Mouse (Mus musculus): ENCODE results near the gene Gm28551.
"Not testable (repeated sequence)": the region's sequence is repeated elsewhere in the genome, so short reads cannot be mapped to it uniquely, and the experiment has no call there.

Gm28551 gene

DNA sequence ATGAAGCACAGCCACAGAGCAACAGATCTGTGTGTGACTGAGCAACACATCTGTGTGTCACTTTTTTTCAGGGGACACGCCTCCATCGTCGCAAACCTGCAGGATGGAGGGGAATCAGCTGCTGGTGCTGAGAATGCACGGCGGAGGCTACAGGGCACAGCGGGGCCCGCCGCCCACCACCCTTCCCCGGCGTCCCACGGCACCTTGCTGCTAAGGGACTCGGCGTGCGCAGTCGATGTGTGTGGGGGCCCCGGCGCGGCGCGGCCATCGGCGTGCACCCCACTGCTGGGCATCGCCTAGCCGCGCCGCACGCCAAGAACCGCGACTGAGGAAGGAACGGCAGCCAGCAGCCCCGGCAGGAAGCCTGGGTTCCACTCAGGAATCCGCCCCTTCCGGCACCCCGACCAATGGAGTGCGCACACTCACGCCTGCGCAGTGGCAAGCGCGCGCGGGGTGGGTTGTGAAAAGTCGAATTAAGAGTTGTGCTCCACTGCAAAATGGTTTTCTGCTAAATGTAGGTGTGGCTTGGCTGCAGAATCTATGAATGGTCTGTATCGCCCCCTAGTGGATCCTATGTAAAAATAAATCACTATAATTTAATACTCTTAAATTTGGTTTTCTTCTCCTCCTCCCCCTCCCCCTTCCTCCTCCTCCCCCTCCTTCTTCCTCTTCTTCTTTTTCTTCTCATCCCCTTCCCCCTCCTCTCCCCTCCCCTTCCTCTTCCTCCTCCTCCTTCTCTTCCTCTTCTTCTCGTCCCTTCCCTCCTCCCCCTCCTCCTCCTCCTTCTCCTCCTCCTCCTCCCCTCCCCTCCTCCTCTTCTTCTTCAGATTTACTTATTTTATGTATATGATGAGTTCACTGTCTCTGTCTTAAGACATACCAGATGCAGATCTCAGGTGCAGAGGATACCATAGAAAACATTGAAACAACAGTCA is at the start of gene Gm28551, which contains the start of the genes Asdurf and Asnsd1:
Gene Gm28551 (minus strand): TSS at position 341 of the 935 bp plus-strand sequence.
Gene Asdurf (minus strand): TSS at position 293 of the 935 bp plus-strand sequence.
Gene Asnsd1 (minus strand): TSS at position 426 of the 935 bp plus-strand sequence.
- peak; percentile 91 for DNase-seq (ENCODE audit: low read depth, low spot score)

DNA sequence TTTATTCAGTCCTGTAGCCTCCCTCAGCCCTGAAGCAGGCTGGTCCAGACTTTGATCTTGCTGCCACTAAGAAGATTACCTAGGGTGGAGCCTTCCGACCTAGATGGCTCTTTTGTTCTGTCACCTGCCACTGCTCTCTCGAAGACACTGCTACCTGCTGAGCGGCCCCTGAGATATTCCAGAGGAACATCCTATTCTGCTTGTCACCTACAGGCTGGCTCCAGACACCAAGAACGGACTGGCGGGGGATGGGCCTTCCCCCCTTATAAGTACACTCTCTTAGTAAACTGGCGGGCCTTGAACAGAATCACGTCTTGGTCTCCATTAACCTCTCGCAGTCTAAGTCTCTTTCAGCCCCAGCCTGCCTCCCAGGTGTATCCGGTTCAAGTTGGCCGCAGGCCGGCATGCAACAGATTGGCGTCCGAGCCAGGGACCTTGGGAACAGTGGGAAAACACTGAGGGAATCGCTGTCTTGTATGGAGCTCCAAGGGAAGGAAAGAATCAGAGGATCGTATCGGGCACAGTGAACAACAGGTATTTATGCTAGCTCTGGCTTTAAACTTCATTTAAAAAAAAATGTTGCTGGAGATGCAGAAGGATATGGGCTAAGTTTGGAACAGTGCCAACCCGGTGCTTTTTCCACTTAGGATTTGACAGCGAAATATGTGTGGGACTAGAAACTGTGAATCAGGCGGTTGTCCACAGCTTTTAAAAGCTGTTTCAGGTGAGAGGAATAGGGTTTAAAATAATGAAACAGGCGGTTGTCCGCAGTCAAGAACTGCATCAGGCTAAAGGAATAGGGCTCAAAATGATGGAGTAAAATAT is 41.7 kb upstream of the Gm28551 start:
- not testable (repeated sequence) for DNase-seq (ENCODE audit: low read depth, low spot score)

GRCm38 (mm10) chr1:53388762-53389161 is 36.3 kb upstream of the Gm28551 start:
- no peak for DNase-seq (ENCODE audit: low read depth, low spot score)

DNA sequence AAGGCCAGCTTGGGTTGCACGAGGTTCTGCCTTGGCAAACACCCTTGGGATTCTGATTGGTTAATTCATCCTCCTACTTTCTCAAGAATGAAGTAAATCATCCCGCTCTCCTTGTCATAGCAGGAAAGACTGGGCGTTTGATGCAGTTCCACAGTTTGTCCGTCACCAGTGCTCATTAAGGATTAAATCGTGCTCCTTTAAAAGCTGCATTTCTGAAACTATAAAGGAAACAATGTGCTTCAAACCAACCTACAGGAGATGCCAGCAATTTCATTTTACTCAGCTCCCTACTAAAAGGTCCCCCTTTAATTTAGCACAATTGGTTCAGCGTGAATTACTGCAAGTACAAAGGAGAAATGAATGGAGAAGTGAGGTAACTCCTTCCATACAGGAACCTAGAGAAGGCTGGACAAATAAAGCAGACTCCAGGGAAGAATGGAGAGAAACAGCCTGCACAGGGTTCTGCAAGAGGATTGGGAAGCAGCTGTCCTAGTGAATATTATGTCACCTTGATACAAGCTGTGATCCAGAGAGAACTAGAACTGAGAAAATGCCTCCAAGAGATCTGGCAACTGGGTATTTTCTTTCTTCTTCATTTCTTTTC is 31.7 kb upstream of the Gm28551 start:
- no peak for DNase-seq (ENCODE audit: low read depth, low spot score)

DNA sequence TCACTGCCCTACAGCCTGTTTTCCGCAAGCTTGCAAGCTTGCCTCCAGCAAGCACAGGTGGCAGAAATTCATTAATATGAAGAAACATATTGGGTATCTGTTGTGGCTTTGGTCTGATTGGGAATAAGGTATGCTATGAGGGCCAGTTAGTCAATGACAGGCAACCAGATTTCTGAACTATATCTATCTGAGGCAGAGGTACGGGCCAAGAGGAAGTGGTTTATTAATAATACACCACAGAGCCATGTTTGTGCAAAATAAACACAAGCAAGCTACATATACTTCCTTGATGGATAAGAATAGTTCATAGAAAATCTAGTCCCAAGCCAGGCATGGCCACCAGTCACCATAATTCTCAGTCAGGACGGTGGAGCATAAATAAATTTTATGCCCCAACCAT is 25.3 kb upstream of the Gm28551 start:
- DNase-seq (ENCODE audit: low read depth, low spot score) = no peak

- not testable (repeated sequence) for DNase-seq (ENCODE audit: low read depth, low spot score)
Observed at GRCm38 (mm10) chr1:53375965-53376364, 23.5 kb upstream of the Gm28551 start.

GRCm38 (mm10) chr1:53358988-53359387 is 6.5 kb upstream of the Gm28551 start:
- DNase-seq (ENCODE audit: low read depth, low spot score) = no peak

DNA sequence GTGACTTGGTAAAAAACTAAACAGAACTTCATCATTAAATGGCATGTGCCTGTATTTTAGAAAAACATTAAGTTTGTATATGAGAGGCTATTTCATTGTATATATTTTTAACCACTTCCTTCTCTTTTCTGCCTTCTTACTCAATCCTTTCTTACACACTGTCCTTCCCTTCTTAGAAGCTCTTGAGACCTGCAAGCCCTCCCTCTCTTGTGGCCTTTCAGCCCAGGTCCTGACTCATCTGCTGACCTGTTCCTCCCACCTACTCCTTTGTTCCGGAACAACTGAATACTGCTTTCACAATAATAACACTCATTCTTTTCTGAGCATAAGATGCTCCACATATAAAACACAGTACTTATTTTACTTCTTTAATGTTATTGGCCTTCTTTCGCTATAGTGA is 11.4 kb downstream of the Gm28551 start:
- DNase-seq (ENCODE audit: low read depth, low spot score) = no peak

GRCm38 (mm10) chr1:53337403-53337802 is 15.1 kb downstream of the Gm28551 start:
- not testable (repeated sequence) for DNase-seq (ENCODE audit: low read depth, low spot score)

DNA sequence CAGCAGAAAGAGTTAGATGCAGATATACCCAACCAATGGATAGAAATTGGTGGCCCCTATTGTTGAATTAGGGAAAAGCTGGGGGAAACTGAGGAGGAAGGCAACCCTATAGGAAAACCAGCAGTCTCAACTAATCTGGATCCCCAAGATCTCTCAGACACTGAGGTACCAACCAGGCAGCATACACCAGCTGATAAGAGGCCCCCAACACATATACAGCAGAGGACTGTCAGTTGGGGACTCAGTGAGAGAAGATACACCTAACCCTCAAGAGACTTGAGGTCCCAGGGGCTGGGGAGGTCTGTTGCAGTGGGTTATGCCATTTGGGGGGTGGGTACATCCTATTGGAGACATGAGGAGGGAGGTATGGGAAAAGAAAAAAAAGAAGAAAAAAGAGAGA is 17.0 kb downstream of the Gm28551 start:
- no peak for DNase-seq (ENCODE audit: low read depth, low spot score)

DNA sequence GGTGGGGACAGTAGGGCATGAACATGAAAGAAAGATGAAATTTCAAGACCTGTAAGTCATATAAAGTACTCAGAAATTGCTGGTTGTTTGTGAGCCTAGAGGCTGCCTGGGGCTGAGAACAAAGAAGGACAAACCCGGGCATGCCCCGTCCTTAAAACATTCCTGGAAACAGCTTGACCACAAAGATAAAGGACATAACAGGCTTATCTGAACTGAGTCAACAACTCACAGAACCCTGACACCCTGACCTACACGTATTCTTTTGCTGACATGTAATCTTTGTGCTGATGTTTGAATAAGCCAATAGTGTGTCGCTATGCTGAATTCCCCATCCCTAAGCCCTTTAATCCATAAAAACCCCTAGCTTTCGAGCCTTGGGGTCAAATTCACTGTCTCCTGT is 18.9 kb downstream of the Gm28551 start:
- DNase-seq (ENCODE audit: low read depth, low spot score) = not testable (repeated sequence)

- DNase-seq (ENCODE audit: low read depth, low spot score) = no peak
Observed at GRCm38 (mm10) chr1:53324827-53325494, 27.5 kb downstream of the Gm28551 start.

GRCm38 (mm10) chr1:53324277-53324676 is 28.2 kb downstream of the Gm28551 start:
- no peak for DNase-seq (ENCODE audit: low read depth, low spot score)

DNA sequence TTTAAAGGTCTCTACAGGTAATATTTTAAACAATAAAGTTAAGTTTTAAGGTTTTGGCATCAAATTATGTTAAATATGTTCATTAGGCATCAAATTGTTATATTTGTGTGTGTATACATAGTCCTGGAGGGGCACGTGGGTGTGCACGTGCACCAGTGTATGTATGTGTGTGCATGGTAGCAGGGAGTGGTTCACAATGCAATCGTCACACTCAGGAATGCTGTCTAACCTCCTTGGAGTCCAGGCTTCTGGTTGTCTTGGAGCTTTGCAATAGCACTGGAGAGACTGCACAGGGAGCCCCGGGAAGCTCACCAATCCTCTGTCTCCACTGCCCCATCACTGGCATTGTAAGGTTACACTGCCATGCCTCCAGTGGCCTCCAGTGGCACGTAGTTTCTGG is 29.2 kb downstream of the Gm28551 start:
- DNase-seq (ENCODE audit: low read depth, low spot score) = no peak

DNA sequence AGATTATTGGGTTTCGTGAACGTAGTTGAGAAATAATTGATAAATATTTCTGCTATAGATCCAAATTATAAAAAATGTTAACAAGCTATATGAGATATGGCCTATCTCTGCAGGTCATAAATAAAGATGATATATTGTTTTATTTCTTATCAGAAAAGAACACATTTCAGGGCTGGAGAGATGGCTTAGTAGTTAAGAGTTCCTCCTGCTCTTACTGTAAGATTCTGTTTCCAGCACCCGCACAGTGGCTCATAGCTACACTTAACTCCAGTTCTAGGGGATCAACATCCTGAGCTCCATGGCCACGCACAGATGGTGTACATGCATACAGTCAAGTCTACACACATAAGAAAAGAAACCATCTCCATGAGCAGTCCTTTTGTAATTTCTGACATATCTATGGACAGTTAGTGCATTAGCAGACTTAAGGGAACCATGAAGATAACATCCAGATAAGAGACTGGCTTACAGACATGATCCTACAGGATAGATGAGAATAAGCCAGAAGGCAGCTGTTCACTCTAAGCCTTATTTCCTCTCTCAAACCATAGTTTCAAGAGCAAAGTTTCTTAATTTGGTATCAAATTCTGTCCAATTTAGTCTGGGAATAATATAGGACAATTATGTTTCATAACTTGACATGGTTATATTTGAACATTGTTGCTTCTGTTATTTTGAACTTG is 30.7 kb downstream of the Gm28551 start:
- DNase-seq (ENCODE audit: low read depth, low spot score) = no peak

DNA sequence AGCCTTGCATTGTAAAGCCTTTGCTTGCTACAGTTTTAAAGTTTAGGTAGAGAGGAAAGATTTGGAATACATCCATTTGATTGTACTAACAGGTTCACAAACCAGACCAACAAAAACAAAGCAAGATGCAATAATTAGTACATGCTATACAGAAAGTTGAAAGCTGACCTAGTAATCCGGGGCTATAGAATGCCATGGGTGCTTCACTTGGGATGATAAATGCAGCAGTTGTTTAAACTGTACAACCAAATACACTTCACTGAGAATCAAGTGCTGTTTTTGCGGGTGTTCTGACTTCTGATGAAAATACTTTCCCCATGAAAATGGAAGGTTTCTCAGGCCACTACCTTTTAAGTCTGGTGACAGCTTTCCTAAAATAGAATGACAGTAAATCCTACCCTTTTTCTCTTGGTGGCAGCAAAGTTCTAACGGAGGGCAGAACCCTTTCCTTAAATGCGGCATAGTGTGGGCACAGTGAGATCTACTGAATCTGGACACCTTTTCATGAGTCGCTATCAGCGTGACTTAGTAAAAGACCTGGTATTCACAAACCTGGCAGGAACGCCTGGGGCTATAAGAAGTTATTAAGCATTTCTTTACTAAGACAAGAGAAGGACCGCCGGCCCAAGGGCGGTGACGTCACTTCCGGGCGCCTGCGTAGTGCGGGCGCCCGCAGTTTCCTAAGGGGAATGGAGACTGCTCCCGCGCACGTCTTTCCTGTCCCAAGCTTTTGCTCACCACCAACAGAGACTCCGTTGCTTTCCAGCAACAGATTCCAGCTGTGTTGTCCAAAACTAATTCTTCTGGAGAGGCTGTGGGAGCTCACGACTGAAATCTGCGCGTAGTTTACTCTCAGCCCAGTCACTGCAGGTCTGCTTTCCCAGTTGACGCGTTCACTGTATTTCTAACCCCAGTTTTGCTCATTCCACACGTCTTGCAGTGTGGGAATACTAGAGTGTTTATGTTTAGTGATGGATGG is 39.2 kb downstream of the Gm28551 start, which contains the start of gene Osgepl1:
Gene Osgepl1 (plus strand): TSS at position 636 of the 979 bp plus-strand sequence.
- DNase-seq (ENCODE audit: low read depth, low spot score) = peak; percentile 79

GRCm38 (mm10) chr1:53300506-53300905 is 52.0 kb downstream of the Gm28551 start:
- DNase-seq (ENCODE audit: low read depth, low spot score) = no peak

GRCm38 (mm10) chr1:53296581-53297383 is 55.7 kb downstream of the Gm28551 start, which contains the start of the genes Pms1, Ormdl1 and Gm28778:
Gene Pms1 (minus strand): TSS chr1:53297018.
Gene Ormdl1 (plus strand): TSS chr1:53297095.
Gene Gm28778 (plus strand): TSS chr1:53297111.
- DNase-seq (ENCODE audit: low read depth, low spot score) = peak; percentile 90
